ENCODE assay signal across 8 mouse cellular contexts in genomic region chr15:98869342-98870178, GRCm38 (mm10). TPM values are rescaled to one million over a fixed set of nuclear protein-coding genes. Genes with fewer than 3 reads are reported as not detected.
A peak's percentile ranks its signal among the peaks of the same experiment; 100 is the strongest.
DNase-seq lines count a peak whose midpoint lies in the region; ATAC-seq and TF ChIP-seq lines count a peak whose summit lies in the region.

No protein-coding gene starts in this region.

- WGBS in forebrain, embryonic 15.5 days: 13% methylated on average over 8 of the region's 8 CpGs
- WGBS in liver, adult 2 months: 7% methylated on average over 8 of the region's 8 CpGs

- H3K79me2 ChIP-seq in liver, adult 2 months (ENCODE audit: control insufficient read depth, insufficient read depth, low read length): peaks cover 46% of the 10 kb centered on the region

- peak overlapping the region; percentile 85 for H3K4me2 ChIP-seq in forebrain, embryonic 15.5 days (replicated peaks)

- peaks cover 20% of the 10 kb centered on the region for H3K36me3 ChIP-seq in forebrain, embryonic 15.5 days
- H3K36me3 ChIP-seq in liver, adult 2 months (ENCODE audit: control insufficient read depth, insufficient read depth, low read length): peaks cover 17% of the 10 kb centered on the region

- intact Hi-C loops in gastrocnemius, adult 2 months (cut with DNase I): loop anchor here (5.0 kb wide), 1 partner anchor 37 kb away; the partner anchor contains the start of gene Prkag1

- peak overlapping the region; percentile 98 for H3K9ac ChIP-seq in forebrain, embryonic 15.5 days (replicated peaks)
- H3K9ac ChIP-seq in liver, adult 2 months (ENCODE audit: low read depth, low read length): peak overlapping the region; percentile 95

- peaks cover 42% of the 10 kb centered on the region for H3K4me1 ChIP-seq in forebrain, embryonic 15.5 days
- H3K4me1 ChIP-seq in liver, adult 2 months (ENCODE audit: control insufficient read depth, insufficient read depth, low read length): peaks cover 27% of the 10 kb centered on the region

- peak overlapping the region; percentile 100 for H3K27ac ChIP-seq in gastrocnemius, adult 2 months
- H3K27ac ChIP-seq in forebrain, embryonic 15.5 days (replicated peaks): peak overlapping the region; percentile 28; the same call in 1 of the 2 replicates
- H3K27ac ChIP-seq in liver, adult 2 months (replicated peaks; ENCODE audit: insufficient read depth, low read depth, low read length): 0 out of 2 replicates have a peak overlapping the region, but pooled peaks have one; percentile 20

- H3K4me3 ChIP-seq in gastrocnemius, adult 2 months: peak overlapping the region; percentile 92
- H3K4me3 ChIP-seq in forebrain, embryonic 15.5 days: peak overlapping the region; percentile 91
- peak overlapping the region; percentile 87 for H3K4me3 ChIP-seq in liver, adult 2 months (ENCODE audit: insufficient read depth, low read depth, low read length)

- ATAC-seq in CD4-positive, CD25-positive, alpha-beta regulatory T cell, adult 4 months: peak; percentile 23
- no peak for ATAC-seq in forebrain, embryonic 15.5 days (replicated peaks)

- no peak for TF ChIP-seq CTCF in gastrocnemius, adult 2 months (IDR thresholded peaks at IDR 0.05)
- no peak for TF ChIP-seq CTCF in liver, adult 2 months (IDR thresholded peaks at IDR 0.05; ENCODE audit: low read depth, low read length)

- H3K9me3 ChIP-seq in forebrain, embryonic 15.5 days: no peaks in the 10 kb centered on the region

- H3K27me3 ChIP-seq in forebrain, embryonic 15.5 days: no peaks in the 10 kb centered on the region
- H3K27me3 ChIP-seq in liver, adult 2 months (ENCODE audit: control insufficient read depth, insufficient read depth, low read length): no peaks in the 10 kb centered on the region

- TF ChIP-seq POLR2A in liver, adult 2 months (IDR thresholded peaks at IDR 0.05; ENCODE audit: extremely low read depth, insufficient read depth, low read length): no peak

- DNase-seq in gastrocnemius, adult 2 months: peak; percentile 35
- no peak for DNase-seq in gastrocnemius, postnatal 25 days
- no peak for DNase-seq in liver, adult 2 months (ENCODE audit: extremely low read depth, low read depth, low spot score)
- peak; percentile 54 for DNase-seq in naive thymus-derived CD4-positive, alpha-beta T cell, adult 2 months (ENCODE audit: low read depth)
- DNase-seq in right cerebral cortex, postnatal 14 days: no peak
- DNase-seq in embryo, embryonic 11 days: no peak

RNA-seq across cellular contexts. Expression of gene Kmt2d, which starts 1.4 kb away (rescaled TPM):
- total RNA-seq in gastrocnemius, adult 2 months (2021): 10 to 100 TPM; 53.6 to 56.3 TPM
- total RNA-seq in gastrocnemius, postnatal 25 days (2021): 10 to 100 TPM; 36.6 to 43.5 TPM
- polyA plus RNA-seq in CD4-positive, CD25-positive, alpha-beta regulatory T cell, adult 4 months (2017; shearing (Covaris generic)): 10 to 100 TPM; 30.9 to 38.6 TPM
- polyA plus RNA-seq in forebrain, embryonic 15.5 days (2015; fragmentation: Nextera tagmentation; extraction: Ambion mirVana): 13.9 and 14.3 TPM in 2 replicates
- 6.6 and 10.1 TPM in 2 replicates for total RNA-seq in liver, adult 2 months (2014; rRNA removed)
- 7.1 and 10.3 TPM in 2 replicates for polyA plus RNA-seq in liver, adult 2 months (2012; rRNA removed)

RNA-seq across cellular contexts. Expression of gene Rhebl1, which starts 24.8 kb away (rescaled TPM):
- 1 to 10 TPM in 1 of 2 experiments, under 1 TPM in 1; 0.92 to 2.2 TPM for total RNA-seq in gastrocnemius, adult 2 months (2021)
- 1 to 10 TPM; 2.5 to 2.9 TPM for total RNA-seq in gastrocnemius, postnatal 25 days (2021)
- polyA plus RNA-seq in CD4-positive, CD25-positive, alpha-beta regulatory T cell, adult 4 months (2017; shearing (Covaris generic)): 10 to 100 TPM; 11.3 to 14.2 TPM
- 42.7 and 46.4 TPM in 2 replicates for polyA plus RNA-seq in forebrain, embryonic 15.5 days (2015; fragmentation: Nextera tagmentation; extraction: Ambion mirVana)
- 0.94 and 1.8 TPM in 2 replicates for total RNA-seq in liver, adult 2 months (2014; rRNA removed)
- polyA plus RNA-seq in liver, adult 2 months (2012; rRNA removed): 0.35 and 0.37 TPM in 2 replicates

RNA-seq across cellular contexts. Expression of gene Dhh, which starts 28.8 kb away (rescaled TPM):
- total RNA-seq in gastrocnemius, adult 2 months (2021): under 1 TPM; 0.81 to 0.82 TPM
- 1 to 10 TPM; 1.2 to 2.3 TPM for total RNA-seq in gastrocnemius, postnatal 25 days (2021)
- not detected for polyA plus RNA-seq in CD4-positive, CD25-positive, alpha-beta regulatory T cell, adult 4 months (2017; shearing (Covaris generic))
- 0.52 and 0.68 TPM in 2 replicates for polyA plus RNA-seq in forebrain, embryonic 15.5 days (2015; fragmentation: Nextera tagmentation; extraction: Ambion mirVana)
- under 0.01 and 0.13 TPM in 2 replicates for total RNA-seq in liver, adult 2 months (2014; rRNA removed)
- polyA plus RNA-seq in liver, adult 2 months (2012; rRNA removed): 0.18 and 0.45 TPM in 2 replicates

RNA-seq across cellular contexts. Expression of gene Prkag1, which starts 38.2 kb away (rescaled TPM):
- 10 to 100 TPM; 49.0 to 59.5 TPM for total RNA-seq in gastrocnemius, adult 2 months (2021)
- 10 to 100 TPM; 43.6 to 43.9 TPM for total RNA-seq in gastrocnemius, postnatal 25 days (2021)
- polyA plus RNA-seq in CD4-positive, CD25-positive, alpha-beta regulatory T cell, adult 4 months (2017; shearing (Covaris generic)): 100 to 1,000 TPM; 126 to 187 TPM
- 89.0 and 91.7 TPM in 2 replicates for polyA plus RNA-seq in forebrain, embryonic 15.5 days (2015; fragmentation: Nextera tagmentation; extraction: Ambion mirVana)
- total RNA-seq in liver, adult 2 months (2014; rRNA removed): 40.1 and 41.4 TPM in 2 replicates
- 35.6 and 37.7 TPM in 2 replicates for polyA plus RNA-seq in liver, adult 2 months (2012; rRNA removed)

RNA-seq across cellular contexts. Expression of gene Lmbr1l, which starts 48.5 kb away (rescaled TPM):
- total RNA-seq in gastrocnemius, adult 2 months (2021): 1 to 10 TPM; 5.2 to 6.9 TPM
- 1 to 10 TPM; 6.1 to 6.6 TPM for total RNA-seq in gastrocnemius, postnatal 25 days (2021)
- 10 to 100 TPM; 23.3 to 61.6 TPM for polyA plus RNA-seq in CD4-positive, CD25-positive, alpha-beta regulatory T cell, adult 4 months (2017; shearing (Covaris generic))
- 43.2 and 45.2 TPM in 2 replicates for polyA plus RNA-seq in forebrain, embryonic 15.5 days (2015; fragmentation: Nextera tagmentation; extraction: Ambion mirVana)
- total RNA-seq in liver, adult 2 months (2014; rRNA removed): 24.3 and 28.8 TPM in 2 replicates
- 21.3 and 32.4 TPM in 2 replicates for polyA plus RNA-seq in liver, adult 2 months (2012; rRNA removed)

Comparison
In these comparisons a context has a peak if more than half of its experiments do, and no peak if none do; other contexts are left out.
1. DNase-seq: peak in gastrocnemius, adult 2 months (single experiment) and naive thymus-derived CD4-positive, alpha-beta T cell, adult 2 months (single experiment); none in gastrocnemius, postnatal 25 days (single experiment), liver, adult 2 months (single experiment), right cerebral cortex, postnatal 14 days (single experiment) and embryo, embryonic 11 days (single experiment).
2. H3K27ac ChIP-seq: peak in every context shown above with its lines; median percentile 100 in gastrocnemius, adult 2 months; 28 in forebrain, embryonic 15.5 days; 20 in liver, adult 2 months.
3. Peak in every context shown above with its lines, with median percentiles within 50 percentile points of each other: H3K4me3 ChIP-seq.